Mouse (Mus musculus) testis, adult 2 months (tissue): ENCODE data around the gene Gm9508.

Source experiments
- CTCF ChIP-seq: fragments of 200-500 bp; IDR thresholded peaks from 2 replicates; pipeline ENCODE4 v1.5.1; 2012; ENCODE audit warnings: low read depth, mild to moderate bottlenecking, inconsistent platforms, low read length, moderate library complexity; ENCODE audit not compliant: control insufficient read depth, insufficient read depth, insufficient replicate concordance
- POLR2A ChIP-seq: fragments of 200-500 bp; IDR thresholded peaks from 2 replicates; pipeline ENCODE4 v1.6.1; 2012; ENCODE audit warnings: low read depth, mild to moderate bottlenecking, inconsistent platforms, low read length, moderate library complexity; ENCODE audit not compliant: control insufficient read depth

- TF ChIP-seq CTCF (no peak), POLR2A (no peak)
Observed at GRCm38 (mm10) chr10:77666342-77666741, 30.7 kb downstream of the Gm9508 start.
